8 mouse cellular contexts compared by ENCODE assay signal in the genomic region with DNA sequence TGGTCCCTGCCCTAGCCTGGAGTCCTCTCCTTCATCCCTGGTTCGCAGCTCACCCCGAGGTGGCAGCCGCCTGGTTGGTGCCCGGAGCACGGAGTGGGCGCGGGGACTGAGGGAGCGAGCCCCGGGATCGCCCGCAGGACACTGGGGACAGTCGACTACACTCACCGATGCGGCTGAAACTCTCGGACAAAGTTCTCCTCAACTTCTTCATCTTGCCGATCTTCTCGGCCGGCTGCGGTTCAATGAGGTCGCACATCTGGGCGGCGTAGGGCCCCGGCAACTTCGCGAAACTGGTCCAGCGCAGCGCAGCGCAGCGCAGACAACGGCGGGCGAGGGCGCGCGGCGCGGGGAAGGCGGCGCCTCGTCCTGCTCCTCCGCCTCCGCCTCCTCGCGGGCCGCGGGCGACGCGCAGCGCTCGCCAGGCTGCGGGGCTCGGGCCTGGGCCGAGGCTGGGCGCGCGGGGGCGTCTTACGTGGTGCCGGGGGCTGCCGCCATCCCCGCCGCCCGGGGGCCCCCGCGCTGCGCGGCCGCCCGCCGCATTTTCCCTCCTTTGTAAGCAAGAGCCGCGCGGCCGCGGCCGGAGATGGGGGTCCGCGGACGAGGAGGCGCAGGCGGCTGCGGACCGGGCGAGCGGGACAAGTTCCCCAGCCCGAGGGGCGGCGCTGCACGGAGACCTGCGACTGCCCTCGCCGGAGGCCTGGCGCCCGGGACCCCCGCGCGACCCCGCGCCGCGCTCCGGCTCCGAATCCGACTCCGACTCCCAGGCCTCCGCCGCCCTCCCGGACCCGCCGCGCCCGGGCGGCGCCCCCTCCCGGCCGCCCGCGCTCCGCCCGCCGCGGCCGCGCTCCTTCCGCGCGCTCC. TPM values are rescaled to one million over a fixed set of nuclear protein-coding genes. Genes with fewer than 3 reads are reported as not detected.
A peak's percentile ranks its signal among the peaks of the same experiment; 100 is the strongest.
DNase-seq lines count a peak whose midpoint lies in the region; ATAC-seq lines count a peak whose summit lies in the region.

No protein-coding gene starts in this region.

- peaks cover 21% of the 10 kb centered on the region for H3K4me1 ChIP-seq in hindbrain, embryonic 14.5 days (replicated peaks; ENCODE audit: control insufficient read depth, insufficient read depth, low read length)

- peak; percentile 95 for ATAC-seq in hindbrain, embryonic 14.5 days (ENCODE audit: low FRiP score)

- peak overlapping the region; percentile 94 for H3K9ac ChIP-seq in hindbrain, embryonic 14.5 days

- no peaks in the 10 kb centered on the region for H3K9me3 ChIP-seq in hindbrain, embryonic 14.5 days (ENCODE audit: control insufficient read depth, low read length)

- no peaks in the 10 kb centered on the region for H3K27me3 ChIP-seq in hindbrain, embryonic 14.5 days (ENCODE audit: control insufficient read depth, insufficient read depth, low read length)

- H3K4me2 ChIP-seq in hindbrain, embryonic 14.5 days (replicated peaks), result peak overlapping the region; percentile 91

- under 1% methylated on average over 89 of the region's 128 CpGs for WGBS in hindbrain, embryonic 14.5 days

- H3K36me3 ChIP-seq in hindbrain, embryonic 14.5 days (replicated peaks; ENCODE audit: control insufficient read depth, insufficient read depth), result no peaks in the 10 kb centered on the region

- H3K27ac ChIP-seq in hindbrain, embryonic 14.5 days, result peak overlapping the region; percentile 95

- H3K4me3 ChIP-seq in hindbrain, embryonic 14.5 days (replicated peaks; ENCODE audit: low read length), result peak overlapping the region; percentile 86

- peak; percentile 61 for DNase-seq in R1 (ENCODE audit: low read depth, low spot score)
- DNase-seq in cerebellum, postnatal 14 days, result peak; percentile 64 to 77
- DNase-seq in gastrocnemius, adult 18-20 months (ENCODE audit: low spot score), result peak; percentile 29
- peak; percentile 71 for DNase-seq in hindbrain, embryonic 14.5 days (ENCODE audit: low spot score)
- peak; percentile 30 to 41 for DNase-seq in left cerebral cortex, adult 8-10 months (ENCODE audit: low spot score in 2 of 2)
- DNase-seq in lung, postnatal 4 days, result peak; percentile 81 to 87
- peak; percentile 37 for DNase-seq in retina, postnatal 7 days (ENCODE audit: low read depth, low spot score)
- DNase-seq in urinary bladder, postnatal 4 days (ENCODE audit: low spot score in 2 of 2), result peak; percentile 62

RNA-seq across cellular contexts. Expression of gene Cdk14, which starts 40.0 kb away (rescaled TPM):
- total RNA-seq in gastrocnemius, adult 18-20 months (2021), result 1 to 10 TPM; 2.8 to 2.9 TPM
- 55.6 and 65.8 TPM in 2 replicates for polyA plus RNA-seq in hindbrain, embryonic 14.5 days (2014; fragmentation: Nextera tagmentation; extraction: Ambion mirVana)
- 100 to 1,000 TPM; 168 to 203 (median 193) TPM for total RNA-seq in left cerebral cortex, adult 8-10 months (2022)

Comparison
In these comparisons a context has a peak if more than half of its experiments do, and no peak if none do; other contexts are left out.
1. Peak in every context shown above with its lines: DNase-seq, ATAC-seq, H3K4me3 ChIP-seq and H3K27ac ChIP-seq.
2. DNase-seq: peak in every context shown above with its lines; median percentile 84 in lung, postnatal 4 days; 71 in hindbrain, embryonic 14.5 days; 70 in cerebellum, postnatal 14 days; 62 in urinary bladder, postnatal 4 days; 61 in R1; 37 in retina, postnatal 7 days; 36 in left cerebral cortex, adult 8-10 months; 29 in gastrocnemius, adult 18-20 months.
3. RNA of gene Cdk14, which starts 40.0 kb away (total RNA-seq): 168 to 203 TPM in left cerebral cortex, adult 8-10 months; 2.8 to 2.9 TPM in gastrocnemius, adult 18-20 months; every median in the first group is over 10 times any median in the second.